Mouse (Mus musculus): ENCODE results near the gene Gm6401. TPM values are rescaled to one million over a fixed set of nuclear protein-coding genes. Genes with fewer than 3 reads are reported as not detected.

Gene Gm6401
- not detected in 2 replicates for polyA plus RNA-seq (2012; rRNA removed)

DNA sequence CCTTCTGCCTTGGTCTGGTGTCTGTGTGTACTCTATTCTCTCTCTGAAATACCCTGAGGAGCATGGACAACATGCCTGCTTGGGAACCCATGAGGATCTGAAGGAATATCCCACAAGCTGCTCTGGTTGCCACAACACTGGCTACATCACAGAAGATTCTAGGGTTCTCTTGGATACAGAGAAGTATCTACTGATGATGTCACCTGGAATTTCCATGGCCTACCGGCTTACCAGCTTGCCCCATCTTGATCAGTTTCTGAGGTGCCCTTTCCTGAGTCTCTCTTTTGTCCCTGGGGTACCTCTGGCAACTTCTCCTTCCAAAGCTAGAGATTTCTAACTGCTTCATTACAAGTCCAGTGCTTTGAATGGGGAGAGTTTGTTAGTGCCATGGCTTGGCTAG is at the start of gene Gm6401:
Gene Gm6401 (minus strand): TSS at position 101 of the 400 bp plus-strand sequence.

DNA sequence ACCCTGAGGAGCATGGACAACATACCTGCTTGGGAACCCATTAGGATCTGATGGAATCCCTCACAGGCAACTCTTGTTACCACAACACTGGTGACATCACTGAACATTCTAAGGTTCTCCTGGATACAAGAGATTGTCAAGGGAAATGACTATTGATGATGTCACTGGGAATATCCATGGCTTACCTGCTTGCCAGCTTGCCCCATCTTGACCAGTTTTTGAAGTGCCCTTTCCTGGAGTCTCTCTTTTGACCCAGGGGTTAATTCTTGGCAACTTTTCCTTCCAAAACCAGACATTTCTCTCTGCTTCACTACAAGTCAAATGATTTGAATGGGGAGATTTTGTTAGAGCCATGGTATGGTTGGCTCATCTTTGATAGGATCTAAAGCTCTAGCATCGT is 15.5 kb upstream of the Gm6401 start, which contains the start of gene Gm3543:
Gene Gm3543 (minus strand): TSS at position 101 of the 400 bp plus-strand sequence.

DNA sequence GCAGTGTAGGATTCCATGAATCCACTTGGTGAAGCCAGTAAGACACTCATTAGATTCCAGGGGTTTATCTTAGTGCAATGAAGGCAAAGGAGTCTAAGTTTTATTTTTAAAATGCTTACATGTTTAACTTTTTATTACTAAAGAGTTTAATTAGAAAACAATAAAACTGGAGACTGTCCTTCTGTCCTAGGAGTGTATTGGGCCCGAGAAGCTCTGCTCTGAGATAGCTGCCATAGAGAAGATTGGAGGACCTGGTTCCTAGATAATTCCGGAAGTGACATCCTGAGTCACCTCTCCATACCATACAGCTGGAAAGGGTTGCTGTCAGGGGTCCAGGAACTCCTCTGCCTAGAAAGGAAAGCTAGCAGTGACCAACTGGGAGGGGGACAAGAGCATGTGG is 24.0 kb downstream of the Gm6401 start, which contains the start of gene 1700024B05Rik:
Gene 1700024B05Rik (plus strand): TSS at position 301 of the 400 bp plus-strand sequence.

DNA sequence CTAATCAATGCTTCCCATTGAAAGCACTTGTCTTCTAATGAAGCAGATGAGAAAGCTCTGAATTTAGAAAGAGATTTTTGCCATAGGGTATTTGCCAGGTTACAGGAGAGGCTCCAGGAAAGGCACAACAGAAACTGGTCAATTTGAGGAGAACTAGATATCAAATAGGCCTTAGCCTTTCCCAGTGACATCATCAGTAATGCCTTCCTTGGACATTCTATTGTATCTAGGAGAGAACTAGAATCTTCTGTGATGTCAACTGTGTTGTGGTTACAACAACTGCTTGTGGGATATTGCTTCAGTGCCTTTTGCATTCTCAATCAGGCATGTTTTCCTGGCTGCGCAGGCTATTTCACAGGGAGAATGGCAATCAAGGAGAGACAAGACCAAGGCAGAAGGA is 43.1 kb downstream of the Gm6401 start, which contains the start of gene 1700049E17Rik1:
Gene 1700049E17Rik1 (plus strand): TSS at position 301 of the 400 bp plus-strand sequence.

Other genes starting within 250 kb of the Gm6401 start
- not detected in 2 replicates for gene Gm7929, start 217.3 kb downstream of the Gm6401 start, polyA plus RNA-seq (2012; rRNA removed)
- gene Gm47189, start 195.5 kb downstream of the Gm6401 start, polyA plus RNA-seq (2012; rRNA removed), result not detected in 2 replicates
- gene Gm7980, start 60.6 kb downstream of the Gm6401 start, polyA plus RNA-seq (2012; rRNA removed), result not detected in 2 replicates
- not detected in 2 replicates for gene 1700049E17Rik1, start 43.0 kb downstream of the Gm6401 start, polyA plus RNA-seq (2012; rRNA removed)
- gene 1700024B05Rik, start 23.9 kb downstream of the Gm6401 start, polyA plus RNA-seq (2012; rRNA removed), result not detected in 2 replicates
- not detected in 2 replicates for gene Gm3543, start 15.4 kb upstream of the Gm6401 start, polyA plus RNA-seq (2012; rRNA removed)
- gene Gm7951, start 149.4 kb upstream of the Gm6401 start, polyA plus RNA-seq (2012; rRNA removed), result not detected in 2 replicates
- gene Gm17027, start 194.7 kb upstream of the Gm6401 start, polyA plus RNA-seq (2012; rRNA removed), result not detected in 2 replicates
- gene Gm3573, start 222.9 kb upstream of the Gm6401 start, polyA plus RNA-seq (2012; rRNA removed), result not detected in 2 replicates